Mouse (Mus musculus) c-Kit-positive CD71-positive TER-119-negative erythroid progenitor cells, embryonic 14.5 days (primary cell): ENCODE measurements around the gene Erf.

Source experiments
- DNase-seq: peaks from one replicate; pipeline ENCODE4 v3.0.0-alpha.2; 2013; ENCODE audit warnings: low read depth

Erf gene

DNA sequence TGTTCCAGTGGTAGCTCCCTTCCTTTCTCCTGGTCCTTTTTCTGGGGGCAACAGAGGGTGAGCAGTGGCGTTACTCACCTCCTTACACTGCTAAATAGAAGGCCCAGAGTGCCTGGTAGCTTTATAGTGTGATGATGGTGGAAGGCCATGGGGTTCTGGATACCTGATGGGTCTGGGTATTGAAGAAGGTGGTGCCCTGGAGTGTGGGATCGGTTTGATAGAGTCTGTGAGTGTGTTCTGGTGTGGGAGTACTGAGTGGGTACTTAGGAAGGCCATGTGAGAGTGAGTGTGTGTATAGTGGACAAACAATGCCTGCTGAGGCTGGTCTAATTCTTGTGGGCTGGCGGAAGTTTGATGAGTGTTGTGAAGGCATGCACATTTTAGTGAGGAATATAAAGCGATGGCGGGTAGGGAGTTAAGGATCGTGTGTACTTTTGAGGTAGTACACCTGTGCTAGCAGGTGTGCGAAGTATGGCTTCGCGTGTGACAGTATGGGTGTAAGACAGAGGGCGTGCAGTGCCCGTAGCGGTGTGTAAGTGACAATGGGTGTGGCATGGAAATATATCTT is 30.7 kb upstream of the Erf start:
- no peak for DNase-seq

DNA sequence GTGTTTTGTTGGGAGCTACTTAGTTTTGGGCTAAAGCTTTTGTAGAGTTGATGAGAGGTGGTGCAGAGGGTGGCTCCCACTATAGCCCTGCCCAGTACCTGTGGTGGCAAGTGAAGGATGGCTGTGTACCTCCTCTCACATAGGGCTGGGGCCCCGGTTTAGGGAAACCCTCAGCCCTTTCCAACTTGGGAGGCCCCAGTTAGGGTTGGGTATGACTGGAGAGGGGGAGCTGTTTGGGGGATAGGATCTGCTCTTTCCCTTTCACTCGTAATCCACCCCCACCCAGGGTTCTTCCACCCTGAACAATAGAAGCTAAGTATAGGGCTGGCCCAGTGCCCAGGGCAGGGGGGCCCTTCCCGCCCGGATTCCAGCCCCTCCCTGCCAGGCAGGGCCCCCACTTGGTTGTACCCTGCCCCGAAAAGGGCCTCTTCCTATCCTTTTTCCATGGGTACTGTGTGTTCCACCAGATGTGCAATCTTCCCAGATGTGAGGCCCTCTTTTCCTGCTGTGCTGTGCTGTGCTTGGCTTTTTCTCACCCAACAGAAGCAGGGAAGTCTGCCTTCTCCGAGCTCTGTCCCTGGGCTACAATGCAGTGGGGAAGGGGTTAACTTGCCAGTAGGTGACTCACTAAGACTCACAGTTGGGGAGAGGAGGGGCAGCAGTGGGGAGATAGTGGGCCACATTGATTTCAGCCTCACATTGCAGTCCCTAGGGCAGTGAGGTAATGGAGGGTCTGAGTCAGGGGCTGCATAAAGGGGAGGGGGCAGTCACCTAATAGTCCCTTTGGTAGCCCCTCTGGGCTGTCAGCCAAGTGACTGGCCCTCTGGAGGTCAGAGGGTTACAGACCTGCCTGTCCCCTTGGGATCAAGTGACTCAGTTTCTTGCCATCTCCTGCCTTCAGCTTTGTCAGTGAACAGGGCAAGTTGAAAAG is 29.6 kb upstream of the Erf start:
- no peak for DNase-seq

DNA sequence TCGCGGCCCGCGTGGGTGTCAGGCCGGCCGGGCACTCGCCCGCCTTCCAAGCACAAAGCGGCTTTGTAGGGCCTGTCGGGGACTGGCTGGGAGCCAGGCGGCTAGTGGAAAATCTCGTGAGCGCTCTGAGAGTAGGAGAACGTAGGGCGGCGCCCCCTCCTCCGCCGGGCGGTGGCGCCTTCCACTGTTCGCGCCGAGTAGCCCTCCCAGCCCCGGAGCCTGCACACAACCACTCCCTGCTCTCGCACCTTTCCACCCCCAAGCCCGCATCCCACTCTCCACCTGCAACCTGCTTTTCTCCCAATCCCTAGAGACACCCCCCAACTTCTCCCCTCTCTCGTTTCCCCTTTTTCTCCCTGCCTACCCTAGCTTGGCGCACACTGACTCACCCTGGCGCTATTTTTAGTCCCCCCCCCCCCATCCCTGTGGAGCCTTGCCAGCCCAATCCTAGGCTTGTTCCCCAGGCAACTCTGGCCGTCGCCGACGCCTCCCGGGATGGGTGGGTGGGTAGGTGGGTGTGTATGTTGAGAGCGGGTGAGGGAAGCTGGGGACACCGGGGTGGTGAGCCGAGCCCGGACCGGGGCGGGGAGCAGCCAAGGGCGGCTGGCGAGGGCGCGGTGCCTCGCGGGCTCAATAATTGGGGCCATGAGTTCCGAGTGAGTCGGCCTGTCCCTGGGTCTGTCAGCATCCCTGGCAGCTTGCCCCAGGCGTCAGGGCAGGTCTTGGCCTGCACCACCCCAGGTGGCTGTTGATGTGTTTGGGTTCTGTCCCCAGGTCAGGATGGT is 28.7 kb upstream of the Erf start:
- no peak for DNase-seq

DNA sequence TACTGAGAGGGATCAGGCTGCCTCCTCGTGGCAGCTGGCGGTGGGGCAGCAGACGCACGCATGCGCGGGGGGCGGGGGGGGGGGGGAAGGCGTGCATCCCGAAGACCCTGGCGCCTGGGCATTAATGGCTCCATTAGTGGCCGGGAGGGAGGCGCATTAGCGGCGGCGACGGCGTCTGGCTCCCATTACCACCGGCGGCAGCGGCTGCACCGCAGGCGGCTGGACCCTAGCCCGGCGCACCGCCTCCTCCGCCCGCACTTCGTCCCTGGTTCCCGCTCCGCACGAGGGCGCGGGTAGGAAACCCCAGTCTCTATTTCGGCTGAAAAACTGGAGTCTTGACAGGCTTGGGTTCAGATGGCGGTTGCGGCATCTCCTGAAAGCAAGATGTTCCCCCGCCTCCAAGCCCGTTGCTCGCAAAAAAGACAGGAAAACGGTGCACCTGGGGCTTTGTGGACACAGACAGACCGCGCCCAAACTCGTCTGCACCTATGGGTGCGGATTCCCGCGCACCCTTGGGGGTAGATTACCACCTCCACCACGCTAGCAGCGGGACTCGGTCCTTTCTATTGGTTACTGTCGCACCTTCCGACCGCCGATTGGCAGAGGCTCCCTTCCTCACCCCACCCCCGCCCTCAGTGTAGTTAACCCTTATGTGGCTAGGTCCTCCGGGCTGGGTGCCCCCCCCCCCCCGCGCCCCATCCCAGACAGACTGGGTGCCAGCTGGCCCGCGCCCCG is 27.9 kb upstream of the Erf start:
- DNase-seq, result peak; percentile 90

DNA sequence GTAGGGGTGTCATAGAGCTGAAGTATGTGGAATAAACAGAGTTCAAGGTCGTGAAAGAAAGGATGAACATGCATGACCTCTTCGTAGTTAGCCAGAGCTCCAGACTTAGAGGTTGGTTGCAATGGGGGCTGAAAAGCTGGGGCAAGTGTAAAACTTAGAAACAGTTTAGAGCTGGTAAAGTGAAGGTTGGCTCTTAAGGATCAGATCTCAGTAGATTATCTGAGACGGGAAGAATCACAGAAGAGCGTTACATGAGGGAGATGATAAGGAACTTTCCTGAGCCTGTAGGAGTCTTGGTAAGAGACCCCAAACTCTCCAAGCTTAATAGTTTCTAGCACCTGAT is 27.4 kb upstream of the Erf start:
- no peak for DNase-seq

DNA sequence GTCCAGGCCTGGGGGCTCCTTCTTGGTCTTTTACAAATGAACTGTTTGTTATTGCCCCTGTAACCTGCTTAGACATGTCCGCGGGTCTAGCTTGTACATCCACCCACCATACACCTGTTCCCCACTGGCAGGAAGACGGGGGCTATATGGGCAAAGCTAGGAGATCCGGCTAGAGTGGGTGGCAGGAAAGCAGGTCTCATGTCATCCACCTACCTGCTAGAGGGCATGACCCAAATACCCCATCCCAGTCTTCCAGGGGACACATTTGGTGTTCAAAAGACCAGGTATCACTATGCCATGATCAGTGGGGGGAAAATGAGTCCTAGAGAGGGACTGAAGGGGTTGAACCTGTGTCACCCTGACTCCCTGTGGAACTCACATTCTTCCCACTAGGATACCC is 26.8 kb upstream of the Erf start:
- no peak for DNase-seq

DNA sequence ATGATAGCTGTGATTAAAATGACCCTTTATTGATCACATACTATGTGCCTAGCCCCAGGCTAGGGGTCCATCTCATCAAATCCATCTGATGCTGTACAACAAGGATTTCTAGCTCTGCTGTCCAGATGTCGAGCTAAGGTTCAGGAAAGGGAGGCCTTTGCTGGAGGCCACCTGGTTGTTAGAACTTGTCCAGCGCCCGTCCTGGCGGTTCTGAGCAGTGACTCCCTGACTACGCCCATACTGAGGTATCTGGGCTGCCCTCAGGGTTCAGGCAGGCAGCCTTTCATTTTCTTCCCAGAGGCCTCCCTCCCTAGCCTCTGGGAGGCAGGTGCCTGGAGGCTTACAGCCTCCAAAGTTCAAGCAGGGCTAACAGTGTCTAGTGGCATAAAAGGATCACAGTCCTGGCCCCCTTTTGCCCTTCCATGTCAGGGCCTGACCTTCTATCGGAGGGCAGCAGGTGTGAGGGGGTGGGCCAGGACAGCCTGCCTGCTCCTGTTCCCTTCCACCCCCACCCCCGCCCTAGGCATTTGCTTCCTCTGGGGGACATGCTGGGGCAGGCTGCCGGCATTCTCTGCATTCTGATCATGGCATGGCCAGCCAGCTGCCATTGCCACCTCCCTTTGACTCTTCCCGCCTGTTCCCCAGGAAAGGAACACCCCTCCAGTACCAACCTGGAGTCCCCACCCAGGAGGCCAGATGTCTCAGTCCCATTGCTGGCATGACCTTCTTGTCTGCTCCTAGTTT is 25.2 kb upstream of the Erf start:
- no peak for DNase-seq

DNA sequence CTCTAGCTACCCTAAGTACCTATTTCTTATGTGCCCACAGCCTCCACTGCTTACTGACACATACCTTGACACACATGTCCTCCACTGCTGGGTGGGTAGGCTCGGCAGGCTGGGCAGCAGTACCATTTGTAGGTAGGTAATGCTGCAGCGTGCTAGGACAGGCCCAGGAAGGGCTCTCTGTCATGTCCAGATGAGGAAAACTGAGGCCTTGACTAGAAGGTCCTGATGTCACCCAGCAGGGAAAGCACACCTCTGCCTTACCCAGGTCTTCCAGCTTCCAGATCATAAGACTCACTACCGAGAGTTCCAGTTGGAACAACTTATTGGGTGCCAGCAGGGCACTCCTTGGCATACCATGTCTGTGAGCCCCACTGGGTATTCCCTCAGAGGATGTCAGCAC is 24.4 kb upstream of the Erf start:
- DNase-seq, result no peak

DNA sequence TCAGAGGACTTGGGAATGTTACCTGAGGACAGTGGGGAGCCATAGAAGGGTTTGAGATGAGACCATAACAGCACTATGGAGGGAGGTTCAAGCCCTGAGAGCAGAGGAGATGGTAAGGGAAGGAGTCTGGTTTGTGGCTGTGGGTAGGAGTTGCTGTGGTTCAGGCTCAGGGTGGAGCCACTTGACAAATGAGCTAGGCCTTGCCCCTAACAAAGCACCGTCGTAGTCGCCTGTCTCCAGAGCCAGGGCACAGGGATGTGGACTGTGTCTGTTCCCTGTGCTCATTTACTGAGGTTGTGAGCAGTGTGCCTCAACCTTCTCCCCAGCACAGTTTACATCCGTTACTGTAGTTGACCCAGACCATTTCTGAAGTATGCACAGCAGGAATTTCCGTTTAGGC is 24.0 kb upstream of the Erf start:
- DNase-seq, result no peak

DNA sequence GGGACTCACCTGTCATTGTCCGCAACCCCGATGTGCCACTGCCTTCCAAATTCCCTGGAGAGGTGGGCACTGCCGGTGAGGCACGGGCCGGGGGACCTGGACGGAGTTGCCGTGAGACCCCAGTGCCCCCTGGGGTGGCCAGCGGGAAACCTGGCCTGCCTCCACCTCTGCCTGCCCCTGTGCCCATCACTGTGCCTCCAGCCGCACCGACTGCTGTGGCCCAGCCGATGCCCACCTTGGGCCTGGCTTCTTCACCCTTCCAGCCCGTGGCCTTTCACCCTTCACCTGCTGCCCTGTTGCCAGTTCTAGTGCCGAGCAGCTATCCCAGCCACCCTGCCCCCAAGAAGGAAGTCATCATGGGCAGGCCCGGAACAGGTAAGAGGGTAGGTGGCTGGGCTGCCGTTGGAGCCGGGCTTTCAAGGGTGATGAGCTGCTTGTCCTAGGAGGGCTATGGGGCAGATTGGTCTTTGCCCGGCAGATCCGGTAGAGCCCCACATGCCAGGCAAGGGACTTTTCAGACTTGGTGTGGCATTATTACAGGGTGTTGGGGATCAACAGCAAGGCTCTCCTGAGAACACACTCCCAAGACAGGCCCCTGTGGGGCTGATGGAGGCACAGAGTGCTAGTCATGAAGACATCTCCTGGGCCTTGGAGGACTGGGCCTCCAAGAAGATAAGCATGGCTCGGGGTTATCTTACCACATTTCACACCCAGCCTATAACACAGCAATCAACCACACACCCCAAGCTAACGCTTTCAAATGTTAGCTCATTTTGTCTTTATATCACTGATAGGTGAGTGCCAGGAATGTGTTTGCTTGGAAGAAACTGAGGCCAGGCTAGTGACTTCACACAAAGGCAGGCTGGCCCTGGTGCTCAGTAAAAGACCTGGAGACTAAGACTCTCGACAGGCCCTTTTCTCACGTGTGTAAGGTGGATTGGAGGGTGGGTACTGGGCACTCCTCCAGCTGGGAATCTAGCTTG is 23.0 kb upstream of the Erf start:
- DNase-seq, result peak; percentile 72

DNA sequence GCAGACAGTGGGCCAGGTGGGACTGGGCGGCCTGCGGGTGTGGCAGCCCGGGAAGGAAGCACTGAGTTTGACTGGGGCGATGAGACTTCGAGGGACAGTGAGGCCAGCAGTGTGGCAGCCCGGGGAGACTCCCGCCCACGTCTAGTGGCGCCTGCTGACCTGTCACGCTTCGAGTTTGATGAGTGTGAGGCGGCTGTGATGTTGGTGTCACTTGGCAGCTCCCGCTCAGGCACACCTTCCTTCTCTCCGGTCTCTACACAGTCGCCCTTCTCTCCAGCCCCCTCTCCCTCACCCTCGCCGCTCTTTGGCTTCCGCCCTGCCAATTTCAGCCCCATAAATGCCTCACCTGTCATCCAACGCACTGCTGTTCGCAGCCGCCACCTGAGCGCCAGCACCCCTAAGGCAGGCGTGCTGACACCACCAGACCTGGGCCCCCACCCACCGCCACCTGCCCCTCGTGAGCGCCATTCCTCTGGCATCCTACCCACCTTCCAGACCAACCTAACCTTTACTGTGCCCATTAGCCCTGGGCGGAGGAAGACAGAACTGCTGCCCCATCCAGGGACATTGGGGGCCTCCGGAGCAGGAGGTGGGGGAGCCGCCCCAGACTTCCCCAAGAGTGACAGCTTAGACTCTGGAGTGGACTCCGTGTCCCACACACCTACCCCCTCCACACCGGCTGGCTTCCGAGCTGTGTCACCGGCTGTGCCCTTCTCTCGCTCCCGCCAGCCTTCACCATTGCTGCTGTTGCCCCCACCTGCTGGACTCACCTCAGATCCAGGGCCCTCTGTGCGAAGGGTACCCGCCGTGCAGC is 22.1 kb upstream of the Erf start:
- DNase-seq, result no peak

DNA sequence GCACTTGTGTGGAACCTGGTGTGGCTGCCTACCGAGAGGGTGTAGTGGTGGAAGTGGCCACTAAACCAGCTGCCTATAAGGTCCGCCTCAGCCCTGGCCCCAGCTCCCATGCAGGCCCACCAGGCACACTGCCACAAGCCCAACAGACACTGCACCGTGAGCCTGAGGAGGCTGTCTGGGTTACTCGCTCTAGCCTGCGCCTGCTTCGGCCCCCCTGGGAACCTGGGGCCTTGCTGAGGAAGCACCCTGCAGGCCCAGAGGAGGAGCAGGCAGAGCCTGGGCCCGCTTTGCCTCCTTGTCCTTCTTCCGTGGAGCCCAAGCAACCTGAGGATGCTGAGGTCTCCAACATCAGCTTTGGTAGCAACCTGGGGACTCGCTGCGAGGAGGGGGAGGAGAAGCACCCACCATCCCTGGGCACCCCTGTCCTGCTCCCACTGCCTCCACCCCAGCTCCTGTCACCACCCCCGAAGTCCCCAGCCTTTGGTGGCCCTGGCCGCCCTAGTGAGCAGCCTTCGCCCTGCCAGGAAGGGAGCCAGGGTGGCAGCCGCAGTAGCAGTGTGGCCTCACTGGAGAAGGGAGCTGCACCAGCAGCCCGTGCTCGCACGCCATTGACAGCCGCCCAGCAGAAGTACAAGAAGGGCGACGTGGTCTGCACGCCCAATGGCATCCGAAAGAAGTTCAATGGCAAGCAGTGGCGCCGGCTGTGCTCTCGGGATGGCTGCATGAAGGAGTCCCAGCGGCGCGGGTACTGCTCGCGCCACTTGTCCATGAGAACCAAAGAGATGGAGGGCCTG is 21.3 kb upstream of the Erf start:
- DNase-seq, result no peak

DNA sequence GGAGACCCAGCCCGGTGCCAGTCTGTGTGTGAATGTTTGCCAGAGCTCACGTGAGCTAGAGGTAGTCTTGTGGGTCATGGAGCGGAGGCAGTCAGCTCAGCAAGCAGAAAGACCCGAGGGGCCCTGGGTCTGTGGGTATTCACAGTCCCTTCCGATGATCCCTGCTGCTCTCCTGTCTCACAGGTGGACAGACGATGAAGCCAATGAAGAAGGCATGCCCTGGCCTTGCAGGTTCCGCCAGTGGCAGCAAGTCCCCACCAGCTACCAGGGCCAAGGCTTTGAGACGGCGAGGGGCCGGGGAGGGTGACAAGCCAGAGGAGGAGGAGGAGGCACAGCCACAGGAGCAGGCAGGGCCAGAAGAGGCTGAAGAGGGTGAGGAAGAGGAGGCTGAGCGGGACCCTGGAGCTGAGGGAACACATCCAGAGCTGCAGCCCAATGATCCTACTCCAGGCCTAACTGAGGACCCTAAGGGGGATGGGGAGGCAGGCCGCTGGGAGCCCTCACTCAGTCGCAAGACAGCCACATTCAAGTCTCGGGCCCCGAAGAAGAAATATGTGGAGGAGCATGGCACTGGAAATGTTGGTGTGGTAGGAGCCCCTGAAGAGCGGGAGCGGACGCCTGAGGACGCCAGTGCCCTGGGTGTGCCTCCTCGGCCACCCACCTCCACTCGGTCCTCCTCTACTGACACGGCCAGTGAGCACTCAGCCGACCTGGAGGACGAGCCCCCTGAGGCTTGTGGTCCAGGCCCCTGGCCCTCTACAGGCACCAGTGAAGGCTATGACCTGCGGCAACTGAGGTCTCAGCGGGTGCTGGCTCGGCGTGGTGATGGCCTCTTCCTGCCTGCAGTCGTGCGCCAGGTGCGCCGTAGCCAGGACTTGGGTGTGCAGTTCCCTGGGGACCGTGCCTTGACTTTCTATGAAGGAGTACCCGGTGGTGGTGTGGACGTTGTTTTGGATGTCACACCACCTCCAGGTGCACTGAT is 20.4 kb upstream of the Erf start:
- DNase-seq, result no peak

DNA sequence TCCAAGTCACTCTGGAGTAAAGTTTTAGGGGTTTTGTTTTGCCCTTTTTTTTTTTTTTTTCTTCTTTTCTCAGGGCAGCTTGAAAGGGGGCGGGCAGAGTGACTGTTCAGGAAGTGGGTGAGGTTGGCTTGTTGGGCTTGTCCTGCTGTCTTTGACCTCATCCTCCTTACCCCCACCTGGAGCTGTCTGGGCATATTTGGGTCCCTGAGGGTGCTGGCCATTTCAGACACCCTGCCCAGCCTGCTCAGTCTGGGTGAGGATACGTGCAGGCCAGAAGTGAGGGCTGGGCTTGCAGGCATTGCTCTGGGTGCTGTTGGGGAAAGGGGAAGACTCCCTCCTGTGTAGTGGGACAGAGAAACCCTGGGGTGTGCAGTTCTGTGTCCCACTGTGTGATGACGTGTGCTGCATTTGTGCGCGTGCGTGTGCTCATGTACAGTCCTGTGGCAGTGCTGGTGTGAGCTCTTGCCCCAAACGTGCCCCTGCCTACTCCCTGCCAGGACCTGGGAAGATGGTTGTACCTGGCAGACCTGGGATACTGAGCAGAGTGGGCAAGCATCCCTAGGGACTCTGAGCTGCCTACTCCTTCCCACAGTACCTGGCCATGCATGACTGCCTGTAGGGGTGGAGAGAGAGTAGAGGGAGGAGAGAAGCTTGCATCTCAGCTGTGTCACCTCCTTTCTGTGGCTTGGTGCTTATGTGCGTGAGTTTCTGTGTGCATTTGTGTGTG is 19.1 kb upstream of the Erf start:
- no peak for DNase-seq

DNA sequence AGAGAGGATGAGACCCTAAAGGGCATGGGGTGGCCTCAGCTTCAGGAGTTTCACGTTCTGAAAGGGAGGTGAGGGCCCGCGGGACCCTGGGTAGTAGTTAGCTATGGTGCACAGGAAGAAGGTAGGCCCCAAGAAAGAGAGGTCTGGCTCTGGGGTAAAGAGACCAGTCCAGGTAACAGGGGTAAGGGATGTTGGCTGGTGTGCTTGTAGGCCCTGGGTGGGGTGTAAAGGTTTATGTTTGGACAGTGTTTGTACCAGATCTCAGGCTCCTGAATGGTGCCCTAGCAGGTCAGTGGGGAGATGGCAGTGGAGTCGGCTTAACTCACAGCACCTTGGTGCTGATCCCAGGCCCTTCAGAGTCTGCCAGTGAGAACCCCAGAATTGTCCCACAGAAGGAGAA is 18.5 kb upstream of the Erf start:
- DNase-seq, result no peak

DNA sequence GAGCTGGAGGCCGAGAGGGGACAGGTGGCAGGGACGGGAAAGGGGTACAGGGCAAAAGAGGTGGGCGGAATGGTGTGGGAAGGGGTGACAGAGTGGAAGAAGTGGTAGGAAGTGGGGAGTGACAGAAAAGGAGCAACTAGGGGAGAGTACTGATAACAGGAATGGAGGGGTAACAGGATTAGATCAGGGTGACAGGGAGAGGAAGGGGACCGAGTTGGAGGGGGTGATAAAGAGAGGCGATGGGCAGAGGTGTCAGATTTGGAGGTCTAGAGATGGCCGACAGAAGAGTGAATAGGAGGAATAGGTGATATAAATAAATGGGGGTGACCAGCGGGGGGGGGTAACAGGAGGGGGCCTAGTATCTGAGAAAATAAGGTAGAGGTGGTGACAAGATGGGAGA is 18.0 kb upstream of the Erf start:
- no peak for DNase-seq
